Mouse (Mus musculus): ENCODE measurements around the gene Slc30a10.

The Slc30a10 gene

GRCm38 (mm10) chr1:185462889-185463288 lies 8.2 kb downstream of the Slc30a10 start:
- no peak for DNase-seq (ENCODE audit: low read depth, low spot score)

- no peak for DNase-seq (ENCODE audit: low read depth, low spot score)
These were observed 14.9 kb downstream of the Slc30a10 start for GRCm38 (mm10) chr1:185469551-185470021.

GRCm38 (mm10) chr1:185472025-185472720 lies 17.5 kb downstream of the Slc30a10 start:
- DNase-seq (ENCODE audit: low read depth, low spot score) = peak; percentile 19

GRCm38 (mm10) chr1:185472730-185473129 lies 18.1 kb downstream of the Slc30a10 start:
- DNase-seq (ENCODE audit: low read depth, low spot score) = no peak

- DNase-seq (ENCODE audit: low read depth, low spot score) = no peak
These were observed 18.8 kb downstream of the Slc30a10 start for GRCm38 (mm10) chr1:185473437-185473836.

GRCm38 (mm10) chr1:185479861-185480260 lies 25.2 kb downstream of the Slc30a10 start:
- no peak for DNase-seq (ENCODE audit: low read depth, low spot score)

- DNase-seq (ENCODE audit: low read depth, low spot score) = peak; percentile 79
These were observed 27.5 kb downstream of the Slc30a10 start for GRCm38 (mm10) chr1:185482001-185482761.

- no peak for DNase-seq (ENCODE audit: low read depth, low spot score)
These were observed 28.1 kb downstream of the Slc30a10 start for GRCm38 (mm10) chr1:185482762-185483161.

- no peak for DNase-seq (ENCODE audit: low read depth, low spot score)
These were observed 28.9 kb downstream of the Slc30a10 start for GRCm38 (mm10) chr1:185483356-185484057.

GRCm38 (mm10) chr1:185484281-185484680 lies 29.6 kb downstream of the Slc30a10 start:
- DNase-seq (ENCODE audit: low read depth, low spot score) = no peak

- DNase-seq (ENCODE audit: low read depth, low spot score) = peak; percentile 20
These were observed 35.2 kb downstream of the Slc30a10 start for GRCm38 (mm10) chr1:185489893-185490292.

- DNase-seq (ENCODE audit: low read depth, low spot score) = no peak
These were observed 36.0 kb downstream of the Slc30a10 start for GRCm38 (mm10) chr1:185490603-185491002.

GRCm38 (mm10) chr1:185493439-185494034 lies 38.9 kb downstream of the Slc30a10 start:
- no peak for DNase-seq (ENCODE audit: low read depth, low spot score)

GRCm38 (mm10) chr1:185496791-185497460 lies 42.3 kb downstream of the Slc30a10 start:
- DNase-seq (ENCODE audit: low read depth, low spot score) = no peak

- DNase-seq (ENCODE audit: low read depth, low spot score) = no peak
These were observed 46.0 kb downstream of the Slc30a10 start for GRCm38 (mm10) chr1:185500602-185501001.

- peak; percentile 66 for DNase-seq (ENCODE audit: low read depth, low spot score)
These were observed 47.2 kb downstream of the Slc30a10 start for GRCm38 (mm10) chr1:185501801-185502340.

GRCm38 (mm10) chr1:185502550-185502949 lies 47.9 kb downstream of the Slc30a10 start:
- DNase-seq (ENCODE audit: low read depth, low spot score) = no peak

- DNase-seq (ENCODE audit: low read depth, low spot score) = no peak
These were observed 54.4 kb downstream of the Slc30a10 start for GRCm38 (mm10) chr1:185509042-185509441.

- DNase-seq (ENCODE audit: low read depth, low spot score) = no peak
These were observed 56.7 kb downstream of the Slc30a10 start for GRCm38 (mm10) chr1:185511306-185511705.

- peak; percentile 14 for DNase-seq (ENCODE audit: low read depth, low spot score)
These were observed 60.9 kb downstream of the Slc30a10 start for GRCm38 (mm10) chr1:185515526-185515979.

- no peak for DNase-seq (ENCODE audit: low read depth, low spot score)
These were observed 61.4 kb downstream of the Slc30a10 start for GRCm38 (mm10) chr1:185516041-185516440.

Data from mesoderm, embryonic 11.5 days (tissue).